ENCODE assay signal across 9 mouse cellular contexts in genomic region chr14:54527227-54528006, GRCm38 (mm10). TPM values are rescaled to one million over a fixed set of nuclear protein-coding genes. Genes with fewer than 3 reads are reported as not detected.
DNase-seq lines count a peak whose midpoint lies in the region; ATAC-seq and TF ChIP-seq lines count a peak whose summit lies in the region.
"Had no signal": no experiment of that assay in that cellular context is flagged by ENCODE, and none has a peak within 500 bp of the region (broad histone marks: within the 10 kb centered on the region; RNA-seq: fewer than 3 reads in every experiment).

No protein-coding gene starts in this region.

- peak; percentile 71 for ATAC-seq in limb, embryonic 13.5 days (ENCODE audit: low FRiP score, low read depth)
- peak; percentile 80 for ATAC-seq in neural tube, embryonic 12.5 days (ENCODE audit: low FRiP score, low read depth)

- peak overlapping the region; percentile 48 for H3K4me3 ChIP-seq in E14TG2a.4 (replicated peaks; ENCODE audit: low read length)
- H3K4me3 ChIP-seq in limb, embryonic 13.5 days: peak overlapping the region; percentile 48
- H3K4me3 ChIP-seq in neural tube, embryonic 12.5 days: peak overlapping the region; percentile 34

- H3K27ac ChIP-seq in limb, embryonic 13.5 days: peak overlapping the region; percentile 58; the same call in 1 of the 2 replicates
- peak overlapping the region; percentile 38; the same call in 1 of the 2 replicates for H3K27ac ChIP-seq in neural tube, embryonic 12.5 days

- 1% methylated on average over 16 of the region's 18 CpGs for WGBS in limb, embryonic 13.5 days
- under 1% methylated on average over 18 of the region's 18 CpGs for WGBS in neural tube, embryonic 12.5 days

- H3K4me2 ChIP-seq in limb, embryonic 13.5 days (replicated peaks): peak overlapping the region; percentile 81
- peak overlapping the region; percentile 68 for H3K4me2 ChIP-seq in neural tube, embryonic 12.5 days (replicated peaks)

- intact Hi-C loops in heart, postnatal 25 days (cut with DNase I): loop anchor here (2.0 kb wide), 1 partner anchor 51 kb away; no protein-coding TSS in a partner anchor
- intact Hi-C loops in heart, postnatal 14 days (cut with DNase I): loop anchor here (5.0 kb wide), 2 partner anchors 50 to 110 kb away; partner anchors contain the start of gene Ajuba

- H3K9ac ChIP-seq in limb, embryonic 13.5 days: peak overlapping the region; percentile 67
- peak overlapping the region; percentile 65 for H3K9ac ChIP-seq in neural tube, embryonic 12.5 days

- peaks cover 7% of the 10 kb centered on the region; the same call in 1 of the 2 replicates for H3K27me3 ChIP-seq in E14TG2a.4 (ENCODE audit: insufficient read depth, low read length)
- H3K27me3 ChIP-seq in limb, embryonic 13.5 days: no peaks in the 10 kb centered on the region
- H3K27me3 ChIP-seq in neural tube, embryonic 12.5 days (replicated peaks): no peaks in the 10 kb centered on the region
- H3K27me3 ChIP-seq: CH12.LX had no signal

- H3K36me3 ChIP-seq in E14TG2a.4 (ENCODE audit: insufficient read depth, low read length): no peaks in the 10 kb centered on the region
- H3K36me3 ChIP-seq in limb, embryonic 13.5 days: no peaks in the 10 kb centered on the region
- H3K36me3 ChIP-seq in neural tube, embryonic 12.5 days: no peaks in the 10 kb centered on the region

- peaks cover 19% of the 10 kb centered on the region for H3K4me1 ChIP-seq in E14TG2a.4 (replicated peaks; ENCODE audit: low read depth, low read length)
- H3K4me1 ChIP-seq in limb, embryonic 13.5 days: peaks cover 17% of the 10 kb centered on the region
- H3K4me1 ChIP-seq in neural tube, embryonic 12.5 days: peaks cover 6% of the 10 kb centered on the region; the same call in 1 of the 2 replicates

- TF ChIP-seq CTCF in E14TG2a.4 (conservative IDR thresholded peaks at IDR 0.05; ENCODE audit: low read length): no peak

- peak; percentile 77 for DNase-seq in heart, adult 11 months
- DNase-seq in heart, postnatal 25 days (ENCODE audit: low spot score): no peak
- peak; percentile 75 for DNase-seq in embryo, embryonic 10.5 days (ENCODE audit: low spot score)
- DNase-seq in heart, postnatal 14 days: peak; percentile 11 to 39
- DNase-seq in c-Kit-positive CD71-positive TER-119-positive erythroid progenitor cells, embryonic 14.5 days (ENCODE audit: low spot score): no peak

- no peaks in the 10 kb centered on the region; the same call in 1 of the 2 replicates for H3K9me3 ChIP-seq in E14TG2a.4 (ENCODE audit: low read length)
- no peaks in the 10 kb centered on the region for H3K9me3 ChIP-seq in limb, embryonic 13.5 days
- H3K9me3 ChIP-seq in neural tube, embryonic 12.5 days: no peaks in the 10 kb centered on the region

RNA-seq across cellular contexts. Expression of gene Prmt5, which starts 10.1 kb away (rescaled TPM):
- 10 to 100 TPM; 30.3 to 31.7 TPM for total RNA-seq in heart, postnatal 25 days (2021)
- total RNA-seq in heart, postnatal 14 days (2021): 10 to 100 TPM; 26.9 to 29.2 TPM
- polyA plus RNA-seq in limb, embryonic 13.5 days (2015; fragmentation: Nextera tagmentation; extraction: Ambion mirVana): 86.1 and 93.1 TPM in 2 replicates
- polyA plus RNA-seq in neural tube, embryonic 12.5 days (2016; fragmentation: Nextera tagmentation; extraction: Ambion mirVana): 102 and 105 TPM in 2 replicates

RNA-seq across cellular contexts. Expression of gene Haus4, which starts 27.0 kb away (rescaled TPM):
- 1 to 10 TPM; 3.2 to 3.6 TPM for total RNA-seq in heart, postnatal 25 days (2021)
- total RNA-seq in heart, postnatal 14 days (2021): 1 to 10 TPM; 5.2 to 6.1 TPM
- polyA plus RNA-seq in limb, embryonic 13.5 days (2015; fragmentation: Nextera tagmentation; extraction: Ambion mirVana): 51.0 and 52.3 TPM in 2 replicates
- 32.1 and 37.9 TPM in 2 replicates for polyA plus RNA-seq in neural tube, embryonic 12.5 days (2016; fragmentation: Nextera tagmentation; extraction: Ambion mirVana)

RNA-seq across cellular contexts. Expression of gene Ajuba, which starts 49.9 kb away (rescaled TPM):
- 1 to 10 TPM; 6.0 to 6.5 TPM for total RNA-seq in heart, postnatal 25 days (2021)
- total RNA-seq in heart, postnatal 14 days (2021): 10 to 100 TPM; 10.2 to 10.7 TPM
- 48.8 and 54.4 TPM in 2 replicates for polyA plus RNA-seq in limb, embryonic 13.5 days (2015; fragmentation: Nextera tagmentation; extraction: Ambion mirVana)
- polyA plus RNA-seq in neural tube, embryonic 12.5 days (2016; fragmentation: Nextera tagmentation; extraction: Ambion mirVana): 32.9 and 36.6 TPM in 2 replicates

RNA-seq across cellular contexts. Expression of gene Rem2, which starts 51.5 kb away (rescaled TPM):
- total RNA-seq in heart, postnatal 25 days (2021): not detected
- not detected for total RNA-seq in heart, postnatal 14 days (2021)
- polyA plus RNA-seq in limb, embryonic 13.5 days (2015; fragmentation: Nextera tagmentation; extraction: Ambion mirVana): 2.8 and 3.2 TPM in 2 replicates
- polyA plus RNA-seq in neural tube, embryonic 12.5 days (2016; fragmentation: Nextera tagmentation; extraction: Ambion mirVana): 40.0 and 41.4 TPM in 2 replicates

Comparison
In these comparisons a context has a peak if more than half of its experiments do, and no peak if none do; other contexts are left out.
1. DNase-seq: peak in heart, adult 11 months (single experiment), embryo, embryonic 10.5 days (single experiment) and heart, postnatal 14 days (2 of 2); none in heart, postnatal 25 days (single experiment) and c-Kit-positive CD71-positive TER-119-positive erythroid progenitor cells, embryonic 14.5 days (single experiment).
2. Peak in every context shown above with its lines, with median percentiles within 50 percentile points of each other: H3K4me3 ChIP-seq.